Mouse (Mus musculus): ENCODE data around the gene Gse1. TPM values are rescaled to one million over a fixed set of nuclear protein-coding genes. Genes with fewer than 3 reads are reported as not detected.

The Gse1 gene
- polyA plus RNA-seq, 1 experiment from 2014 or later, result 17.8 TPM

- 32% methylated on average over 5 of the region's 5 CpGs for whole genome bisulfite sequencing
- H3K27ac ChIP-seq (ENCODE audit: low read depth, low read length), result 0 out of 2 replicates have a peak overlapping the region, but pooled peaks have one; percentile 45
These were observed 282.7 kb downstream of the Gse1 start for GRCm38 (mm10) chr8:120510863-120511457.

GRCm38 (mm10) chr8:120511737-120512136 is 283.5 kb downstream of the Gse1 start:
- H3K36me3 ChIP-seq (ENCODE audit: control insufficient read depth, insufficient read depth, low read length), result no peaks in the 10 kb centered on the region
- ATAC-seq (ENCODE audit: low FRiP score) (no peak), DNase-seq (ENCODE audit: low spot score) (no peak)
- peaks cover 75% of the 10 kb centered on the region for H3K4me1 ChIP-seq (replicated peaks; ENCODE audit: control insufficient read depth, insufficient read depth, low read length)
- WGBS, result 31% methylated on average over 8 of the region's 8 CpGs
- H3K27ac ChIP-seq (ENCODE audit: low read depth, low read length), result 0 out of 2 replicates have a peak overlapping the region, but pooled peaks have one; percentile 45
- no peak overlapping the region for H3K4me2 ChIP-seq (replicated peaks; ENCODE audit: low read depth, low read length)
- H3K27me3 ChIP-seq (ENCODE audit: control insufficient read depth, insufficient read depth, low read length), result no peaks in the 10 kb centered on the region
- H3K9me3 ChIP-seq (ENCODE audit: control insufficient read depth, low read length), result no peaks in the 10 kb centered on the region
- no peak overlapping the region for H3K4me3 ChIP-seq (ENCODE audit: low read depth, low read length)
- H3K9ac ChIP-seq (ENCODE audit: low read depth, low read length), result 0 out of 2 replicates have a peak overlapping the region, but pooled peaks have one; percentile 15

More at GRCm38 (mm10) chr8:120510863-120511457, 282.7 kb downstream of the Gse1 start:
- peaks cover 70% of the 10 kb centered on the region for H3K4me1 ChIP-seq (replicated peaks; ENCODE audit: control insufficient read depth, insufficient read depth, low read length)
- no peak overlapping the region for H3K9ac ChIP-seq (ENCODE audit: low read depth, low read length)
- ATAC-seq (ENCODE audit: low FRiP score), result no peak
- DNase-seq (ENCODE audit: low spot score), result no peak
- H3K4me3 ChIP-seq (ENCODE audit: low read depth, low read length), result no peak overlapping the region
- H3K9me3 ChIP-seq (ENCODE audit: control insufficient read depth, low read length), result no peaks in the 10 kb centered on the region
- no peaks in the 10 kb centered on the region for H3K36me3 ChIP-seq (ENCODE audit: control insufficient read depth, insufficient read depth, low read length)
- H3K27me3 ChIP-seq (ENCODE audit: control insufficient read depth, insufficient read depth, low read length), result no peaks in the 10 kb centered on the region
- H3K4me2 ChIP-seq (replicated peaks; ENCODE audit: low read depth, low read length), result peak overlapping the region; percentile 6; the same call in 1 of the 2 replicates

GRCm38 (mm10) chr8:120512326-120512725 is 284.1 kb downstream of the Gse1 start:
- no peak overlapping the region for H3K4me3 ChIP-seq (ENCODE audit: low read depth, low read length)
- 31% methylated on average over 11 of the region's 11 CpGs for WGBS
- no peak overlapping the region for H3K4me2 ChIP-seq (replicated peaks; ENCODE audit: low read depth, low read length)
- no peak overlapping the region for H3K9ac ChIP-seq (ENCODE audit: low read depth, low read length)
- no peaks in the 10 kb centered on the region for H3K36me3 ChIP-seq (ENCODE audit: control insufficient read depth, insufficient read depth, low read length)
- no peaks in the 10 kb centered on the region for H3K9me3 ChIP-seq (ENCODE audit: control insufficient read depth, low read length)
- no peaks in the 10 kb centered on the region for H3K27me3 ChIP-seq (ENCODE audit: control insufficient read depth, insufficient read depth, low read length)
- no peak for DNase-seq (ENCODE audit: low spot score)
- H3K27ac ChIP-seq (ENCODE audit: low read depth, low read length), result no peak overlapping the region
- ATAC-seq (ENCODE audit: low FRiP score), result no peak
- peaks cover 77% of the 10 kb centered on the region for H3K4me1 ChIP-seq (replicated peaks; ENCODE audit: control insufficient read depth, insufficient read depth, low read length)

- Histone ChIP-seq H3K27ac (ENCODE audit: low read depth, low read length) (peak overlapping the region; percentile 94), H3K9ac (ENCODE audit: low read depth, low read length) (no peak overlapping the region), H3K36me3 (ENCODE audit: control insufficient read depth, insufficient read depth, low read length) (no peaks in the 10 kb centered on the region), H3K4me2 (replicated peaks; ENCODE audit: low read depth, low read length) (no peak overlapping the region), H3K27me3 (ENCODE audit: control insufficient read depth, insufficient read depth, low read length) (no peaks in the 10 kb centered on the region), H3K4me1 (replicated peaks; ENCODE audit: control insufficient read depth, insufficient read depth, low read length) (peaks cover 80% of the 10 kb centered on the region), H3K9me3 (ENCODE audit: control insufficient read depth, low read length) (no peaks in the 10 kb centered on the region), H3K4me3 (ENCODE audit: low read depth, low read length) (no peak overlapping the region)
- no peak for DNase-seq (ENCODE audit: low spot score)
- no peak for ATAC-seq (ENCODE audit: low FRiP score)
- WGBS, result 38% methylated on average over 6 of the region's 6 CpGs
These were observed 284.9 kb downstream of the Gse1 start for GRCm38 (mm10) chr8:120513145-120513544.

GRCm38 (mm10) chr8:120513638-120514461 is 285.6 kb downstream of the Gse1 start:
- H3K9me3 ChIP-seq (ENCODE audit: control insufficient read depth, low read length), result no peaks in the 10 kb centered on the region
- H3K4me2 ChIP-seq (replicated peaks; ENCODE audit: low read depth, low read length), result peak overlapping the region; percentile 6; the same call in 1 of the 2 replicates
- H3K27me3 ChIP-seq (ENCODE audit: control insufficient read depth, insufficient read depth, low read length), result no peaks in the 10 kb centered on the region
- DNase-seq (ENCODE audit: low spot score), result peak; percentile 67
- peak overlapping the region; percentile 94 for H3K27ac ChIP-seq (ENCODE audit: low read depth, low read length)
- H3K9ac ChIP-seq (ENCODE audit: low read depth, low read length), result peak overlapping the region; percentile 44; the same call in 1 of the 2 replicates
- peak; percentile 41 for ATAC-seq (ENCODE audit: low FRiP score)
- peaks cover 78% of the 10 kb centered on the region for H3K4me1 ChIP-seq (replicated peaks; ENCODE audit: control insufficient read depth, insufficient read depth, low read length)
- H3K36me3 ChIP-seq (ENCODE audit: control insufficient read depth, insufficient read depth, low read length), result no peaks in the 10 kb centered on the region
- 4% methylated on average over 26 of the region's 26 CpGs for WGBS
- H3K4me3 ChIP-seq (ENCODE audit: low read depth, low read length), result no peak overlapping the region

- no peak for ATAC-seq (ENCODE audit: low FRiP score)
- Histone ChIP-seq H3K4me2 (replicated peaks; ENCODE audit: low read depth, low read length) (no peak overlapping the region), H3K9ac (ENCODE audit: low read depth, low read length) (no peak overlapping the region), H3K27me3 (ENCODE audit: control insufficient read depth, insufficient read depth, low read length) (no peaks in the 10 kb centered on the region), H3K9me3 (ENCODE audit: control insufficient read depth, low read length) (no peaks in the 10 kb centered on the region), H3K4me3 (ENCODE audit: low read depth, low read length) (no peak overlapping the region), H3K4me1 (replicated peaks; ENCODE audit: control insufficient read depth, insufficient read depth, low read length) (peaks cover 75% of the 10 kb centered on the region), H3K27ac (ENCODE audit: low read depth, low read length) (no peak overlapping the region), H3K36me3 (ENCODE audit: control insufficient read depth, insufficient read depth, low read length) (no peaks in the 10 kb centered on the region)
- WGBS, result 96% methylated on average over 2 of the region's 2 CpGs
- no peak for DNase-seq (ENCODE audit: low spot score)
These were observed 287.0 kb downstream of the Gse1 start for GRCm38 (mm10) chr8:120515214-120515613.

GRCm38 (mm10) chr8:120515650-120516049 is 287.4 kb downstream of the Gse1 start:
- no peak overlapping the region for H3K4me2 ChIP-seq (replicated peaks; ENCODE audit: low read depth, low read length)
- H3K9ac ChIP-seq (ENCODE audit: low read depth, low read length), result no peak overlapping the region
- no peaks in the 10 kb centered on the region for H3K27me3 ChIP-seq (ENCODE audit: control insufficient read depth, insufficient read depth, low read length)
- H3K36me3 ChIP-seq (ENCODE audit: control insufficient read depth, insufficient read depth, low read length), result no peaks in the 10 kb centered on the region
- peak overlapping the region; percentile 76; the same call in 1 of the 2 replicates for H3K27ac ChIP-seq (ENCODE audit: low read depth, low read length)
- whole genome bisulfite sequencing, result 76% methylated on average over 6 of the region's 6 CpGs
- no peak overlapping the region for H3K4me3 ChIP-seq (ENCODE audit: low read depth, low read length)
- no peak for ATAC-seq (ENCODE audit: low FRiP score)
- peaks cover 76% of the 10 kb centered on the region for H3K4me1 ChIP-seq (replicated peaks; ENCODE audit: control insufficient read depth, insufficient read depth, low read length)
- H3K9me3 ChIP-seq (ENCODE audit: control insufficient read depth, low read length), result no peaks in the 10 kb centered on the region
- DNase-seq (ENCODE audit: low spot score), result no peak

- H3K36me3 ChIP-seq (ENCODE audit: control insufficient read depth, insufficient read depth, low read length), result no peaks in the 10 kb centered on the region
- H3K4me2 ChIP-seq (replicated peaks; ENCODE audit: low read depth, low read length), result no peak overlapping the region
- DNase-seq (ENCODE audit: low spot score), result peak; percentile 72
- ATAC-seq (ENCODE audit: low FRiP score), result no peak
- H3K4me3 ChIP-seq (ENCODE audit: low read depth, low read length), result no peak overlapping the region
- peak overlapping the region; percentile 76 for H3K27ac ChIP-seq (ENCODE audit: low read depth, low read length)
- no peaks in the 10 kb centered on the region for H3K27me3 ChIP-seq (ENCODE audit: control insufficient read depth, insufficient read depth, low read length)
- H3K4me1 ChIP-seq (replicated peaks; ENCODE audit: control insufficient read depth, insufficient read depth, low read length), result peaks cover 76% of the 10 kb centered on the region
- H3K9me3 ChIP-seq (ENCODE audit: control insufficient read depth, low read length), result no peaks in the 10 kb centered on the region
- WGBS, result 9% methylated on average over 10 of the region's 12 CpGs
- H3K9ac ChIP-seq (ENCODE audit: low read depth, low read length), result 0 out of 2 replicates have a peak overlapping the region, but pooled peaks have one; percentile 31
These were observed 288.0 kb downstream of the Gse1 start for GRCm38 (mm10) chr8:120516182-120516755.

Measured in hindbrain, embryonic 11.5 days (tissue).